Mouse (Mus musculus) embryo, embryonic 10.5 days (tissue): ENCODE measurements around the gene 4931409K22Rik.

Experiments used
- DNase-seq: peaks from one replicate; pipeline ENCODE4 v3.0.0-alpha.2; 2015; ENCODE audit warnings: low spot score

The 4931409K22Rik gene

DNA sequence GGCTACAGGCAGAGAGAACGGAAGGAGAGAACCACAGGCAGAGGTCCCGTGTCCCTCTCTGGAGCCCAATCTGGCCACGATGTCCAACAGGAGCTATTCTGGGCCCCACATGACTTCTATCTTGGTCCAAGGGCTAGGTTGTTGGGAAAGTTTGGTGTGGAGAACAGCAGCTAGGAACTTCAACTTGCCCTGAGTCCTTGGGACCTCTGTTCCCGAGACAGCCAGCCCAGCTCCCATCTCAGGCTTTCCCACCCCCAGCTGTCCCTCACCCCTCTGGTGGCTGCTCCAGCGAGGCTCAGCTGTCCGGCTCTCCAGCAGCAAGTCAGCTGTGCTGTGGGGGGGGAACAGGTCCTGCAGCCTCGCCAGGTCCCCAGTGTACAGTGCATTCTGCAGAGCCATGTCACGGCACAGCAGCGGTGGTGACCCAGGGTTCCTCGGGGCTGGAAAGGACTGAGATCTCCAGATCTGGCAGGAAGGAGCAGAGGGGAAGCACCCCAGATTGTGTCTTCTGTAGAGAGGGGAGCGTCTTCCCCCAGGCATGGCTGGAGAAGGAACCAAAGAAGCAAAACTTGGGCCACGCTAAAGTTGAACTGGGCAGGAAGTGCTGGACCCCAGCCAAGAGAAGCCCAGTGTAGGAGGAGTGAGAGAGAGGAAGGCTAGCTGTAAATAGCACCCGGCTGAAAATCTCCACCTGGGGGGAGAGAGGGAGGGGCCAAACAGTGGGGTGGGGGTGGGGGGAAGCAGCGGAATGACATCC lies 16.0 kb downstream of the 4931409K22Rik start, which contains the start of gene Asb10:
Asb10 (minus strand) TSS at position 592 of the 757 bp plus-strand sequence.
- no peak for DNase-seq

DNA sequence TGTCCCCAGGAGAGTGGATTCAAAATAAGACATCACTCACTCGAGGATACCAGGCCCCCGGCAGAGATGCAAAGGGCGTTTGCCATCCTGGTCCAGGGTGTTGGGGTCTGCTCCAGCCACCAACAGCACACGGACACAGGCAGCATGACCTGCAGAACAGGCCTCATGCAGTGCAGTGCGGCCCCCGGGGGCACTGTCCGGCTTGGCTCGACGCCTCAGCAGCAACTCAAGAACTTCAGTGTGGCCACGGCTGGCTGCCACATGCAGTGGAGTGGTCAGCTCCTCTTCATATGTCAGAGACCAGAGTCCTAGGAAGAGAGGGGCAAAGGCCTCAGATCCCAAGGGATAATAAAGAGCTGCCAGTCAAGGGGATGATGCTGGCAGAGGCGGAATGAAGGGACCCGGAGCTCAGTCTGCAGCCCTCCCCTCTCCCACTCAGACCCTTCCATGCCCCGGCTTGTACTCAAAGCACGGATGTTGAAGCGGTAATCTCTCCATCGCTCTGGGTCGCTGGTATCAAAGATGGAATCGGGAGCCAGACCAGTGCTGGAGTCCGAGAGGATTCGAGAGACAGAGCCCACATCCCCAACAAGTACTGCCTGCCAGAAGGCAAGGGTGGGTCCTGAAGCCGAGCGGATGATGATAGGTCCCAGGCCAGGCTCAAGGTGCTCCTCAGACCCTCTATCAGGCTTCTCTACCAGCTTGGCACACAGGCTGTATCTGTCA lies 16.9 kb downstream of the 4931409K22Rik start:
- no peak for DNase-seq

DNA sequence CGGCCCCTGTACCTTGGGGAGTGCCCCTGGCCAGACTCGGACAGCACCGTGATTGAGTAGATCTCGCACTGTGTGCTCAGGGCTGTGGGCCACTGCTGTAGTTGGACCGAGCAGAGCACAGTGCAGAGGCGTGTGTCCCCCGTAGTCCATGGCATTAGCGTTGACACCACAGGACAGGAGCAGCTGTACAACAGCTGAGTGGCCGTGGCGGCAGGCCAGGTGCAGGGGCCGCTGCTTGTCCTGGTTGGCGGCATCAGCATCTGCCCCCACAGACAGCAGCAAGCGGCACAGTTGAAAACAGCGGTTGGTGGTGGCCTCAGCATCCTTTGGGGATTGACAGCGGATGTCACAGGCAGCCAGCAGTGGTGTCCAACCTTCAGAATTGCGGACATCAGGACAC lies 19.0 kb downstream of the 4931409K22Rik start:
- DNase-seq: no peak

DNA sequence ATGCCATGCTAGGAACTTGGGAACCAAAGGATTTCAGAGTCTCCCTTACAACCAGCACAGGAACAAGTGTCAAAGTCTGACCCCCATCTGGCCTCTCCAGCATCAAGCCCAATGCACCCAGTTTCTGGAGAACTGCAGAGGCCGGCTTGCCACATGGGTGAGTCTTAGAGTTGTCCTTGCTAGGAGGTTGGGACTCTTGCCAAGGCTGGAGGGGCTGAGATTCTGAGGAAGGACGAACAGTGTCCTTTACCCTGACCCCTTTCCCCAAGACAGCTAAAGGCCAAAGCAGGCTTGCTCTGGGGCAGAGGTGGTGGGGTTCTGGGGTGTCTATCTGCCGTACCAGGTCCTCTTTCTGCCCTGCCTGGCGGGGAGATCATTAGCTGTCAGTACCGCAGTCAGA lies 20.1 kb downstream of the 4931409K22Rik start:
- no peak for DNase-seq

DNA sequence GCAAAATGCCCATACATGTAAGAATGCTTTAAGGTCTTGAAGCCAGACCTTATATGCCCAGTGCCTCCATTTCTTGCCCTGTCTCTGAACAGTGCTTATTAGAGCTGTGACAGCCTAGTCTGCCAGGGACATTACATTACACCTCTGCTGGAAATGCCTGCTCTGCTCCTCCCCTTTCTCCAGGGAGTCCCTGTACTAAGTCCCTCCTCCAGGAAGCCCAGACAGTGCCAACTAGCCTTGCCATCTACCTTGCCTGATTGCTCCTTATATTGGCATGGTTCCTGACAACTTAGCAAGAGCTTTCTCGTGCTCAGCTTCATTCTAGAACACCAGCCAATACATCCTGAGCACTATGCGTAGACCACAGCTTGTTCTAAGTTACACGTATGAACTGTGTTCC lies 20.9 kb downstream of the 4931409K22Rik start:
- no peak for DNase-seq

DNA sequence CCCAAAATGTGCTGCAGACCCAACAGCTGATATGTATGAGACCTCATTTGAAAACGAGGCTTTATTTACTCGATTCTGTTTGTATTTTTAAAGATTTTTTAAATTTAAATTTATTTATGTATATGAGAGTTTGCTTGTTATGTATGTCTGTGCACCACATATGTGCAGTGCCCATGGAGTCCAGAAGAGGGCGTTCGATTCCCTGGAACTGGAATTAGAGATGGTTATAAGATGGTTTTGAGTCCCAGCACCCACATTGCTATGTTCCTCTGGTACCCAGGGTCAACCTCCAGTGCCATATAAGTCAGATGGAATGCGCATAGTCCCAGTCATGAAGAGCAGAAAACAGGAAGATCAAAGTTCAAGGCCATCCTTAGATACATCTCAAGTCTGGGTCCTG lies 22.3 kb downstream of the 4931409K22Rik start:
- no peak for DNase-seq

DNA sequence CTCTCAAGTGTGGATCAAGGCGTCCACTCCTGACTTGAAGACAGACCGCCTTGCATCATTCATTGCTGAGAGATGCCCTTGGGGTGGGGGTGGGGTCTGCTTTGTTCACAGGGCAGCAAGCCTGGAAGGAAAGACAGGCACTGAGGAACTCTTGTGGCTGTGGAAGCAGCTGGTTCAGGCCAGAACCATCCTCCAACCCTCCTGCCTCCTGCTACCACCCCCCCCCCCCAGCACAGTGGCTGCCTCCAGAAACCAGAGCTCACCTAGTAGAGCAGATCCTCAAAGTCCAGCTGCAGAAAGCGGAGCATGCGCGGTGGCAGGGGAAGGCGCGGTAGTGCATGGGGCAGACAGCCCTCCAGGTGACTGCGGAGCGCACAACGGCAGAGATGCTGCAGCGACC lies 23.2 kb downstream of the 4931409K22Rik start:
- no peak for DNase-seq

DNA sequence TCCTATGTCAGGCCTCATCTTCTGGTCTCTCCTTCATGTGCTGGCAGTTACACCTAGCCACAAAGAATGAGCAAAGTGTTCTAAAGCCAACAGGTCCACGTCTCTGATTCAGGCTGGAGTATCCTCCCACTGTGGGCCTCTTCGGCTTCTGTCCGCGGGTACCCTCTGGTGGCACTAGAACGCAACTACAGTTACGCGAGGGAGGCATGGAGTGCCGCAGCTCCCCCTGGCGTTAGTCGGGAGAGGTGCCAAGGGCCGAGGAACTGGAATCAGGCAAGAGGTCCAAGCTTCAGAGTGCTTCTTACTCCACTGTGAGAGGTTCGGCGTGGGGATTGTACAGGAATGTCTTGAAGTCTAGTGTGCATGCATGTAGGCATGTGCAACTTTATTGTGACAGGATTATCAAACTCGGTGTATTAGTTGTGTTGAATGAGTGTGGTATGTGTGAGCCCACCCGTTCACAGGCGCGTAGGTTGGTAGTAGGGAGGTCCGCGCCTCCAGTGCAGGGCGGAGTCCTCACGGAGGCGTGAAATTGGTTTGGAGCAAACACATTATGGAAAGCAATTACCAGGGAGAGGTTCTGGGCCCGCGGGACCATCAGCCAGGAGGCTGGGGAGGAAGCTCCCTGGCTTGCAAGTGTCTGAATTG lies 26.4 kb downstream of the 4931409K22Rik start:
- peak; percentile 94 for DNase-seq

DNA sequence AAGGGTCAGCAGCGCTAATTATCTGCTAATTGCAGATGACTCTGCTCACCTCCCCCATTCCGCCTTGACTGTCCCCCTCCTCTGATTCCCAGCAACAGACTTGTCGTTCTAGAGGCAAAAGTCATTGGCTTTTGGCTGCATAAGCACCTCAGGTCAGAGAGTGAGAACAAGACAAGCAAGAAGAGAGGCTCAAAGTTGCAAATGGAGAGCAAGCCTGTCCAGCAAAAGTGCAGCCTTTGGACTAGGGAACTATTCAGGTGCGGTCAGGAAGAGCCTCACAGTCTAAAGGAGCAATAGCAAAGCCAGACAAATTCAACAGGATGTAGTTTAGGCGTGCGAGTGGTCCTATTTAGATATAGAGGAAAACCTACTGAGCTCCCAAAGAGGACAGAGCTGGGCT lies 28.8 kb downstream of the 4931409K22Rik start:
- peak; percentile 27 for DNase-seq

DNA sequence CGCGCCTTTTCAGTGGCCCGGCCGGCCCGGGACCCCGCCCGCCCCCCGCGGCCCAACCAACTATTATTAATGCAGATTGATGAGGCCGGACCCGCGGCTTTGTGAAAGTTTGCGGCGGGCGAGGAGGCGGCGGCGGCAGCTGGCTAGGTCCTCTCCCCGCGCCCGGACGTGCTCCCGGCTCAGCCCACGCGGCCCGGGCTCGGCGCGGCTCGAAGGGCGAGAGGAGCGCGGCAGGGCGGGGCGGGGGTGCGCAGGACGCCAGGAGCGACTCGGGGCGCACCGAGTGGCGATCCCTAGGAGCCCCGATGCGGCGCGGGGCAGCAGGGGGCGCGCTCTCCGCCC lies 29.7 kb downstream of the 4931409K22Rik start, which contains the start of gene Gbx1:
Gbx1 (minus strand) TSS at position 314 of the 342 bp plus-strand sequence.
- DNase-seq: peak; percentile 70

DNA sequence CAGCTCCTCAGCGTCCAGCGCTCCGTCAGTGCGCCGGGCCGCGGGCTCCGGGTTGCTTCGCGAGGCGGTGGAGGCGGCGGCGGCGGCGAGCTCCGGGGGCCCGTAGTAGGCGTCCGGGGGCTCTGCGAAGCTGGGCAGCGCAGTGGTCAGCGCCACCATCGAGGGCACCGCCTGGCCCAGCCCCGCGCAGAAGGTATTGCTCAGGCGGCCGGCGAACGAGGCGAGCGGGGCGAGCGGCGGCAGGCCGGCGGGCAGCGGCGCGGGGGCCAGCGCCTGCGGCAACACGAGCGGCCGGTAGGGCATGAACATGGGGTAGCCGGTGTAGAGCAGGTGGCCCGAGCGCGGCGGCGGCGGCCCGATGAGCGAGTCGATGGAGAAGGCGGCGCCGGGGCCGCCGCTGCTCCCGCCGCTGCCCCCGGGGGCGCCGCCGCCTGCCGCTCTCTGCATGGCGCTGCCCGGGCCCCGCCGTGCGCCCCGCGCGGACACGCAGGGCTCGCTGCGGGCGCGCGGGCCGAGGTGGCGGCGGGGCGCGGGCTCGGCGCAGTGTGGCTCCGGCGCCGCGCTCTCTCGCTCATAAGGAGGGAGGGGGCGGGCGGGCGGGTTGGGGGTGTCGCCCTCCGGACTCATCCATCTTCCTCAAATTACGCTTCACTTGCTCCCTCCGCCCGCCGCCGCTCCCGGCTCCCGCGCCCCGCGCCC lies 30.3 kb downstream of the 4931409K22Rik start:
- peak; percentile 41 for DNase-seq

DNA sequence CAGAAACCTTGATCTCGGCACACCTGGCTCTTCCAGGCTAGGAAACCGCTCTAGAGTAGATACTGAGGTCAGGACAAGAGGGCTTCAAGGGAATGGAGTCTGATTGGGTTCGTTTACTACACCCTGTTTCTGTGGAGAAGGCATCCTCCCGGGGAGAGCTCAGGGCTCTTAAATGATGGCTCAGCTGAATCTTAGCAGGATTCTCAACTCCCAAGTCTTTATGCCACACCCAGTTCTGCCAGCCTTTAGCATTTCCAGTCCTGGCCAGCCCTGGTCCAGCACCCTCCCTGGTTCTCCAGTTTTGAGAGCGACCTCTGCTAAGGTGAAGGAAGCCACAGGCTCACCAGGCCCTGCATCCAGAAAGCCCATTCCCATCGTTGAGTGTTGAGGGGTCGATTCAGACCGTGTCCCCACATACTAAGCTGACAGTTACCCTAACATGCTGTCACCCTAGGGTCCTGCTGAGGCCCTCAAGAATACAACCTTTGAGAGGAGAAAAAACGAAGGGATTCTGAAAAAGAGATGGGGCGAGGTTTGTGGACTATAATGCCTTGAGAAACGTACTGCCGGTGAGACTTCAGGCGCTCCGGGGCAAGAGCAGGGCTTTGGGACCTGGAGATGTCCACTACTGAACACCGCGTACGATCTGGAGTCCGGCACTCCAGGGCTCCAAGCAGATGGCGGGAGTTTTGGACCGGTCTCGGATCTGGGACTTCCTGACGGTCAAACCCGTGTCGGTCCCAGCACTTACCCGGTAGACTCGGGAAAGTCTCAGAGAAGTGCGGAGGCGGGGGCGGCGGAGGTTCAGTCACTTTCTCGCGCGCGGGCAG lies 31.0 kb downstream of the 4931409K22Rik start:
- no peak for DNase-seq

DNA sequence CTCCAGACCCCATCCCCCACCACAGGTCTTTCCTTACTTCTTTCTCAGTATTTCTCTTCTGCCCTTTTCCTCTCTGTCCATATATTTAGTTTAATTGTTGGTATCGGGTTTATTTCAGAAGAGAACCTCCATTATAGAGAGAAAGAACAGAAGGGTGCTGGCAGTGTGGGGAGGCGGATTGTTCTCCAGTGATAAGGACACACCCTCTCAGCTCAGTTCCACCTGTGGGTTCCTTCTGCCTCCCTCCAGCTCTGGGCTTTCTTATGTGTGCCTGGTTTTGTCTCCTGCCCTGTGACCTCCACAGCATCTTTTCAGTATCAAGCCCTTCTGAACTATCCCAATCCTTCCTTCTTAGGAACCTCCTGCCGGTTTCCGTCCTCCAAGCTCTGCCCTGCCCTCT lies 32.1 kb downstream of the 4931409K22Rik start:
- no peak for DNase-seq

DNA sequence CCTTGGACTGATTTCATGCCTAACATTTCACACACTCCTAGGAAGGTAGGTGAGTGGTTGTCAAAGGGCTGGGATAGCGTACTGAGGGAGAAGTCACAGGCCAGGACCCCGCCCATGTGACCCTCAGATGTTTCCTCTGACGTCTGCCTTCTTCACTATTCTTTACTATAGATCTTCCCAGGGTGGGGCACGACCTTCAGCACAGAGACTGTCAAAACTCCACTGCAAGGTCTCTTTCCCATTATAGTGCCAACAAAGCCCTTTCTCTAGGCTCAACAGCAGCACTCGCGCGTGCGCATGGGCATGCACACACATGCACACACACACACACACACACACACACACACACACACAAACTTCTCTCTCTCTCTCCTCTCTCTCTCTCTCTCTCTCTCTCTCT lies 32.8 kb downstream of the 4931409K22Rik start:
- no peak for DNase-seq

DNA sequence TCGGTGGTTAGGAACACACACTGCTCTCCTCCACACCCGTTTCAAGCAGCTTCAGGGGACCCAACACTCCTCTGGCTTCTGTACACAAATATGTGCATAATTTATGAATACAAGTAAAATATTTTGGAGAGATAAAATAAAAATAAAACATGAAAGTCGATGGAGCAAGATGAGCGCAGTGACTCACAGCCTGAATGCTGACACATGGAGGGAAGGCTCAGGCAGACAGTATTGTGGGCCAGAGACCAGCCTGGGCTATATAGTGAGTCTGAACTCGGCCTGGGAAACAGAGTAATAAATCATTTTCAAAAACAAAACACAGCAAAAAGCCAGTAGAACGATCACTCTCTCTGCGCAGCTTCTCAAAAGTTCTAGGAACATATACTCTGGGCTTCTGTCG lies 35.2 kb downstream of the 4931409K22Rik start:
- no peak for DNase-seq

DNA sequence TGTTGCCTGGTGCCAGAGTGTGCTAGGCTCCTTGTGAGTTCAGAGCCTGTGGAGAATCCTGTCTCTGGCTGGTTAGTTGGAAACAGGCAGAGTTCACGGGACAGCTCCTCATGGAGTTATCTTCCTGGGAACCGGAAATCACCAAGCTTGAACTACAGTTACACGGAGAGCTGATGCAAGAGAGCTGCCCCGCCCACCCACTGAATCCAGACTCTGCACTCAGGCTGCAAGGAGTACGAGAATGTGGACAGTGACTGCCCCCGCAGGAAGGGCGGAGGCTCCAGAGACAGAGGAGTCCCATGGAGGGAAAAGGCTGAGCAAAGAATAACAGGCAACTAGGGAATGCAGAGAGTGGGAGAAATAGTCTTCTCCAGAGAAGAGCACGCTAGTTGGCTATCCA lies 44.3 kb downstream of the 4931409K22Rik start:
- DNase-seq: peak; percentile 31

DNA sequence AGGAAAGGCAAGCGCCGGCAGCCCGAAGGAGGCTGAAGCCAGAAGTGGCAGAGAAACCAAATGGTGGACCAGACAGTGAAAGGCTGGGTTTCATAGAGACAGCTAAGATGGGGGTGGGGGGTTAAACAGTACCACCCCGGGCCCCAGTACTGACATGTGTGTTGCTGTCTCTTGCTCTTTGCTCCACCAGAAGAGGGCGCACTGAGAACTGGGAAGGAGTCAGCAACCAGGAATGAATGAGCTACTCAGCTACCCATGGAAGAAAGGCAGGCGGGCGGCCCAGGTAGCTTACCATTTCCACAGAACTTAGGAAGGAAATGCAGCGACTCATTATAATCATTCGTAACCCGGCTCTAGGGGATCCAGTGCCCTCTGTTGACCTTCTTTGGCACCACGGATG lies 46.0 kb downstream of the 4931409K22Rik start:
- peak; percentile 26 for DNase-seq

DNA sequence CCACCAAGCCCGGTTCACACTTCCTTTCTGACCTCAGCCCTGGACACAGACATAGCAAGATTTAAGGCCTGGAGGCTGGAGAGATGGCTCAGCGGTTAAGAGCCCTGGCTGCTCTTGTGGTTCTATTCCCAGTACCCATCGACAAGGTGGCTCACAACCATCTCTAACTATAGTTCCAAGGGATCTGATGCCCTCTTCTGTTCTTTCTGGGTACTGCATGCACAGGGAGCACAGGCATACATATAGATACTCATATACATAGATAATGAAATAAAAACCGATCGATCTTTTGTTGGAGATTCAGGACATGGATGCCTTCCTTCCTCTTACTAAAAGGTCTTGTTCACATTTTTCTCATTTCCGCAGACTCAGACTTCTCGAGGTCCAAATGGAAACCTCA lies 48.2 kb downstream of the 4931409K22Rik start:
- DNase-seq: no peak

DNA sequence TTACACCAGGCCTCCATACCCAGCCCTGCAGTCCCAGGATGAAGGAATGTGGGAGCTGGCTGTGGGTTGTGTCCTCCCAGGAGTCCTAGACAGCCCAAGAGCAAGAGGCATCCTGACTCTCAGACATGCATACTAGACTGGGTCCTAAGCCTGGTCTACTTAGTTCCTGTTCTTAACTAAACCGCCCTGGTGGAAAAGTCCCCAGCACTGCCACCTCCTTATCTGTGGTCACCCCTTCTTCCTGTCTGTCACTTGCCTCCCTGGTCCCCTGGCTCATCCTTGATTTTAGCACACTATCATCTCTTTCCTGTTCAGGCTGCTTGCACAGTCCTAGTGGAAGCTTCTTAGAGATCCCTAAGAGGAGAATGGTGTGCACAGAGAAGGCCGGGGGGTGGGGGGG lies 51.1 kb downstream of the 4931409K22Rik start:
- no peak for DNase-seq

DNA sequence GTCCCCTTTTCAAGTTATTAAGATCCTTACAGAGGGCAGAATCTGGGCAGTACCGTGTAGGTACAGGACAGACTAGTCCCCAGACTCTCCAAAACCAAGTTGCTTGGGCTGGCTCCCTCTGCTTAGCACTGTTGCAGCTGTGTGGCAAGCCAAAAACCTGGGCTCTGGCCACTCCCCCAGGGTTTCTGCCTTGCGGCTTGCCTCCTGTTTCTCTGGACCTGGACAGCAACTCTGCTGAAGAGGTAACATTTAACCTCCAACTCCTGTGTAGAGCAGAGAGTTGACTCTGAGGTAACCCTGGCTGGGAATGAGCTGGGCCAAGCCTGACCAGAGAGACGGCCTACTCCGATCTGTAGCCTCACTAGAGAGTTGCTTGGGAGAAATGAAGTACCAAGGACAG lies 53.8 kb downstream of the 4931409K22Rik start:
- DNase-seq: no peak

DNA sequence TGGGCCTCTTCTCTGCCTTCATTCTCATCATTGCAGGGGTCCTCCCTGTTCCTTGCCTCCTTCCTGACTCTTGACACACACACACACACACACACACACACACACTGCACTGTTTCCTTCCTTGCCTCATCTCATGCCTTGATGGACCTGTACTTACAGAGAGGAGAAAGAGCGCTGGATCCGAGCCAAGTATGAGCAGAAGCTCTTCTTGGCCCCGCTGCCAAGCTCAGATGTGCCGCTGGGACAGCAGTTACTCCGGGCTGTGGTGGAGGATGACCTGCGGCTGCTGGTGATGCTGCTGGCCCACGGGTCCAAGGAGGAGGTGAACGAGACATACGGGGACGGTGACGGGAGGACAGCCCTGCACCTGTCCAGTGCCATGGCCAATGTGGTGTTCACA lies 55.8 kb downstream of the 4931409K22Rik start:
- DNase-seq: no peak

DNA sequence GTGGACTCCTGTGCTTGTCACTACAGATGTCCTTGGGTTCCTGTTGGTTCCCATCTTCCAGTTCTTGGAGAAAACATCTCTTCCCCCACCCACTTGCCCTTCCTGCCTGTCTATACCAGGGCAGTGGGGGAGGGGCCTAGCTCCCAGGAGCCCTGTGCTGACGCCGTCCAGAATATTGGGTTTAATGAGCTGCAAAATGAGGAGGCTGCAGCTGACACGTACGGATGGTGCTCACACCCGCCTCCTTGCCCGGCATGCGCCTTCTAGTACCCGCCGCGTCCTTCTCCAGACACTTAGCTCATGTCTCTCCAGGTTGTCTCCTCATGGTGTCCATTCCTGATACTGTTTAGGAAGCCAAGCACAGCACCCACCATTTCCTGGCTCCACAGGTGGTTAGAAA lies 57.5 kb downstream of the 4931409K22Rik start:
- no peak for DNase-seq
